Mouse (Mus musculus) adrenal gland, postnatal 25 days (tissue): ENCODE data around the gene Nckipsd. TPM values are rescaled to one million over a fixed set of nuclear protein-coding genes. Genes with fewer than 3 reads are reported as not detected.
A peak's percentile ranks its signal among the peaks of the same experiment; 100 is the strongest.

Experiments
- DNase-seq: peaks from one replicate; pipeline ENCODE4 v3.0.0; 2021; ENCODE audit warnings: mixed read lengths
- total RNA-seq: library from RNA; stranded (reverse); gene quantifications from 2 replicates; pipeline ENCODE4 v1.2.3, GENCODE M21; 2021

Nckipsd gene
- total RNA-seq, 1 experiment from 2014 or later: 10.6 TPM

DNA sequence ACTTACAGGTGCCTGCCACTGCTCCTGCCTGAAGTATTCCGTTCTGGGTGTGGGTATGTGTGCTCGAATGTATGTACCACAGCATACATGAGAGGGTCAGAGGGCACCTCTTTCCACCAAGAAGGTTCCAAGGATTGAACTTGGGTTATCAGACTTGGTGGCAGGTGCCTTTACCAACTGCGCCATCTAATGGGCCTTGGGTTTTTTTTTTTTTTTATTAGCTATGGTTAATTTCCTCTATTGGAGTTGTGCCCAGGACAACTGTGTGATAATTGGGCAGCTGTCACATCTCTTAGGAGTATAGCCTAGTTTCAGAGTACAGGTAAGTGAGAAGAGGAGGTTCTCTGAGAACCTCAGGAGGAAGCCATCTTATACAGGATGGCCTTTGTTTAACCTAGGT is 8.6 kb upstream of the Nckipsd start:
- DNase-seq: no peak

- DNase-seq: no peak
Measured at GRCm38 (mm10) chr9:108805768-108806167, 2.4 kb upstream of the Nckipsd start.

GRCm38 (mm10) chr9:108806379-108806778 is 1.8 kb upstream of the Nckipsd start:
- DNase-seq: no peak

DNA sequence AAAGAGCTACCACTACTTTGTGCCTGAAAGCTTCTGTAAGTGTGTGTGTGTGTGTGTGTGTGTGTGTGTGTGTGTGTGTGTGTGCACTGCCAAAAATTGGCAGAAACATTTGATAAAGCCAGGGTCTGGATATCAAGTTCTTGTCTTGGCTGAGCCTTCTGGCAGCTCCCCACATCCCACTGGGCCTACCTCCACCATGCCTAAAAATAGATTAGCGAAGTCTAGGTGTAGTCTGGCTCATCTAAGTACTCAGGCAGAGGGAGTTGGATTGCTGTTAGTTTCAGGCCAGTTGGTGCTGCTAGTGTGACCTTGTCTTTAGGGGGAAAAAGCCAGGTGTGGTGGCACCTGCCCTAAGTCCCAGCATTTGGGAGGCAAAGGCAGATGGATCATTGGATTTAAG is 1.3 kb upstream of the Nckipsd start:
- DNase-seq: no peak

DNA sequence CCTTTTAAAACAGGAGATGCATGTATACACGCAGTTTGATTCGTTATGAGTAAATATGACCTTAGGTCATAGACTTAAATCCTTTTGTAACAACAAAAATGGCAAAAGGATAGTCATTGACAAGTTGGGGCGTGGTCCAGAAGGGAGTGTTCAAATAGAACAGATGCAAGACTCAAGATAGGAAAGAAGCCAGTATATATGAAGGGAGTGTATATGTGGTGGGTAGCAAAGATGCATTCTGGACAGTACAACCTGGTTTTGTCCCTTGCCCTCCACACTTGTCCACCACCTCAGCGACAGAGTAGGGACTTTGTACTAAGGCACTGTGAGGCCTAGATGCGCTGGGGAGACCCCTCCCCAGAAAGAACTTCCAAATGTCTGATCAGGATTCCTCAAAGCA is 494 bp upstream of the Nckipsd start:
- DNase-seq: no peak

DNA sequence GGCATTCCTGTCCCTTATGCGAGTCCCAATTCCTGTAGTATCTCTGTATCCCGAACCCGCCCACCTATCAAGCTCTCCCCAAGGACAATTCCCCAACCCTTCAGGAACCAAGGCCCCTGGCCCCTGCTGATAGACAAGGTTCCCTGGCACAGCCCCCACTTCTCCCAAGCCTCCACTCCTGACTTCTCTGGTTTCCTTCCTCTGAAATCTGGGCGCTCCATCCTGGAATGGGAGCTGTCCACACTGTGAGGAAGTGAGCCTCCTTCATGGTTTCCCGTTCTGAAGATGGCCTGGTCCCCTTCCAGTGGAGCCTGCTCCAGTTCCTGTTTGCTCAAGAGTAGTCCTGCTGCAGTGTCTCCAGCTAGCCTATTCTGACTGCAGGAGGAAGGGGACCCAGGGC is 1.0 kb downstream of the Nckipsd start:
- DNase-seq: no peak

GRCm38 (mm10) chr9:108809723-108810122 is 1.6 kb downstream of the Nckipsd start:
- no peak for DNase-seq

DNA sequence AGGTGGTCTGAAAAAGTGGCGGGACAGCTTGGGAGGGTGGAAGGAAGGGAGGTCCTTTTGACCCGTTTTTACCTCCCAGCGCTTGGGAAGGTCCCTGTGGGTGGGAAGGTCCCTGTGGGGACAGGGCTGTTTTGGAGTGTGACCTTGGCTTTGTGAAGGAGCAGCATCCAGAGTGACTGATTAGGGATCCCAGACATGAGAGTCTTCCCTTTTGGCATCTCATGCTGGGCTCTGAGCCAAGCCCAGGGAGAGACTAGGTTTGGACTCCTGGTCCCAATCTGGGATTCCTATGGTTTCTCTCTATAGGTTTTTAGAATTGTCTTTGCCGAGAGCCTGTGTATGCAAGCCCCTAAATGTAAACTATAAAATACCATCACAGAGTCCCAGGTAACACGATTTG is 2.3 kb downstream of the Nckipsd start:
- no peak for DNase-seq

DNA sequence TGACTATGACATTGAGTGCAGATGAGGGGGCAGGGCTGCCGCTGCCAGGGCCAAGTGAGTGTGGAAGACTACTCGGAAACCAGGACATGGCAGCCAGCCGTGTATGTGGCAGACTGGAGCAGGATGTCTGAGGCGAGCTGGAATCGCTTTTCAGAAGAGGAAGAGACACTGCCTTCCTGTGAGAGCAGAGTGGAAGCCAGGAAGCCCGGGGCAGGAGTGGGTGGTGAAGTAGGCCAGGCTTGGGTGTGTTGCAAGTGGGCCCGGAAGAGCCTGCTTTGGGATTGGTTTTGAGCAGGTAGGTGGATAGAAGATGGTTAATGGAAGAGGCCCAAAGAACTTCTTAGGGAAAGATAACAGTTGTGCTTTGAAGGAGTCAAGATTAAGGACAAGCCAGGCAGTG is 7.4 kb downstream of the Nckipsd start:
- DNase-seq: no peak

DNA sequence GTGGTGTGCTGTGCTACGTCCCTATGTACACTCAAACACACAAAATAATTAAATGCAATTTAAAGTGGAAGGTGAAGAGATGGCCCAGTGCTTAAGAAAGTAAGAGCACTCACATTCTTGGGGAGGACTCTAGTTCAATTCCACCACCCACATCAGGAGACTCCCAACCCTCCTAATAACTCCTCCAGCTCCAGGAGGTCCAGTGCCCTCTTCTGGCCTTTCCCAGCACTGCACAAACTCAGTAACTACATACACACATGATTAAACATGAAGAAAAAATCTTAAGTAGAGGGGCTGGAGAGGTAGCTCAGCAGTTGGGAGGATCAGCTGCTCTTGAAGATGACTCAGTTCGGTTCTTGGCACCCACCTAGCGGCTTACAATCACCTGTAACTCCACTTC is 11.3 kb downstream of the Nckipsd start:
- DNase-seq: peak; percentile 67

- peak; percentile 0 for DNase-seq
Measured at GRCm38 (mm10) chr9:108820077-108820476, 11.9 kb downstream of the Nckipsd start.

DNA sequence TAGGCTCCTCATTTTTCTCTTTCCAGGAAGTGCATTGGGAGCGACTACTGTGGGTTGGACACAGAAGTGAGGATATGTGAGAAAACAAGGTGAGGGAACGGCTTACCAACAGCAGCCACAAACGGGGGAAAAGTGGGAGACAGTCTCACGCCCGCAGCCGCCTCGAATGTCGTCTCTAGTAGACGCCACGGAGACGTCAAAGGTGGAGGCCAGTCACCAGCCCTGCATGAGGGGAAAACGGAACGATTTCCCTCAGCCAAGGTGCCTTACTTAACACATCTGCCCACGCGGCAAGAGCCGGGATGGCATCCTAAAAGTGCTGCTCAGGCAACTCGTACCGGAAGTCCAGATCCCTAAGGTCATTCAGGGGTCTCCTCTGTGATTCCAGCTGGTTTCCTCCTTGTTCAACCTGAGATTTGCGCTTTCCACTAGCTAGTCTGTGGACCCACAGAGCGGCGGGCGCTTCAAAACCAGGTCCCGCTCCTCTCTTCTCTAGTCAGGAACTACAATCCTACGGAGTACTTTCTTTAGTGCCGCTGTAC is 16.0 kb downstream of the Nckipsd start:
- peak; percentile 0 for DNase-seq

DNA sequence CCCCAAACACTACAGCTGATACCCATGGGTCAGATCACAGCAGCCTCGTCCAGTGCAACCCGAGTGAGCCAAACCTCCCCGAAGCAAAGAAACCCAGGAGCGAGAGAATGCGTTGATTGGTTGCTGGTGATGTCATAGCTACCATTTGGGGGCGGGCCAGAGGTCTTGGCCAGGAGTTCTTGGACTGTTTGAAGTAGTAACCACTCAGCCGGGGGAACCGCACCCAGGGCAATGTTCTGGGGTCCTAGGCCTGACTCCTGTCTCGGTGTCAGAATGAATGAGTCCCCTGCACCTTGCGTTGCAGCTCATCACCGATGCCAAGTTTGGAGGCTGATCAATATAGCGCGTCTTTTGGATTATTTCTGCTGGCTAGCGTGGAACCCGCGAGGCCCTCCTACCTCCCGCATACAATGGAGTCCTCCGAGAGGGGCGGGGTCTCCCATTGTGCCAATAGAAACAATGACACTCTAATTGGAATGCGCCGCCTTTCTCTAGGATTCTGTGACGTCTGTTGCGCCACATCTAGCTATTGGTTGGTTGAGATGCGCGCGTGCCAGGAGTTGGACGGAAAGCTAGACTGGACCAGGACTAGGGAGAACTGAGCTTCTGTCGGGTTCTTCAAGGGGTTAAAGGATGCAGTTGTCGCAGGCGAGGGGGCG is 16.7 kb downstream of the Nckipsd start:
- DNase-seq: peak; percentile 41

GRCm38 (mm10) chr9:108825820-108826699 is 17.9 kb downstream of the Nckipsd start, which contains the start of gene Celsr3:
Celsr3 (plus strand) TSS chr9:108826320.
- peak; percentile 69 for DNase-seq

DNA sequence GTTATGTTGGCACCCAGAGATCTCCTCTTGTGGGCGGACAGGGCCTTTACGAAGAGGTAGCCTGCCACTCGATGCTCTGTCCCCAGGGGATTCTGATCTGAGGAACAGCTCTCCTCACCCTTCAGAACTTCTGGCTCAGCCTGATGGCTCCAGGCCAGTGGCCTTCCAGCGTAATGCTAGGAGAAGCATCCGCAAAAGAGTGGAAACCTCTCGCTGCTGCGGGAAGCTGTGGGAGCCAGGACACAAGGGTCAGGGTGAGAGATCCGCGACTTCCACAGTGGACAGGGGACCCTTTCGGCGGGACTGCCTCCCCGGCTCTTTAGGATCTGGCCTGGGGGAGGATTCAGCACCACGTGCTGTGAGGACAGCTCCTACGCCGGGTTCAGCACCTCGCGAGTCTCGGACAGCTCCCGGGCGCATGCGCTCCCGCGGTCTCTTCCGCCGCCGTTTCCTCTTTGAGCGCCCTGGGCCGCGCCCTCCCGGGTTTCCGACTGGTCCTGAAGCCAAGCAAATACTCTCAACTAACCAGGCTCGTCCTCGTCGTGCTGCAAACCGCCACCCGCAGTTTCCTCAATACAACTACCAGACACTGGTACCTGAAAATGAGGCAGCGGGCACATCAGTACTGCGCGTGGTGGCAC is 18.7 kb downstream of the Nckipsd start:
- peak; percentile 85 for DNase-seq

- DNase-seq: no peak
Measured at GRCm38 (mm10) chr9:108827454-108827853, 19.3 kb downstream of the Nckipsd start.

DNA sequence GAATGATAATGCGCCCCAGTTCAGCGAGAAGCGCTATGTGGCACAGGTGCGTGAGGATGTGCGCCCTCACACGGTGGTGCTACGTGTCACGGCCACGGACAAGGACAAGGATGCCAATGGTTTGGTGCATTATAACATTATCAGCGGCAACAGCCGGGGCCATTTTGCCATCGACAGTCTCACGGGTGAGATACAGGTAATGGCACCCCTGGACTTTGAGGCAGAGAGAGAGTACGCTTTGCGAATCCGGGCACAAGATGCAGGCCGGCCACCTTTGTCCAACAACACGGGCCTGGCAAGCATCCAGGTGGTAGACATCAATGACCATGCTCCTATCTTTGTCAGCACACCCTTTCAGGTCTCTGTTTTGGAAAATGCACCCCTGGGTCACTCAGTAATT is 19.7 kb downstream of the Nckipsd start:
- no peak for DNase-seq

DNA sequence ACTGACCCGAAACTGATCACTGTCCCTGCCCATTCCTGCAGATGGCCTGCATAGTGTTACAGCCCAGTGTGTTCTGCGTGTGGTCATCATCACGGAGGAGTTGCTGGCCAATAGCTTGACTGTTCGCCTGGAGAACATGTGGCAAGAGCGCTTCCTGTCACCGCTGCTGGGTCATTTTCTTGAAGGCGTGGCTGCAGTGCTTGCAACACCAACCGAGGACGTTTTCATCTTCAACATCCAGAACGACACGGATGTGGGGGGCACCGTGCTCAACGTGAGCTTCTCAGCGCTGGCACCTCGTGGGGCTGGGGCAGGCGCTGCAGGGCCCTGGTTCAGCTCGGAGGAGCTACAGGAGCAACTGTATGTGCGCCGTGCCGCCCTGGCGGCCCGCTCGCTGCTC is 23.5 kb downstream of the Nckipsd start:
- DNase-seq: no peak

DNA sequence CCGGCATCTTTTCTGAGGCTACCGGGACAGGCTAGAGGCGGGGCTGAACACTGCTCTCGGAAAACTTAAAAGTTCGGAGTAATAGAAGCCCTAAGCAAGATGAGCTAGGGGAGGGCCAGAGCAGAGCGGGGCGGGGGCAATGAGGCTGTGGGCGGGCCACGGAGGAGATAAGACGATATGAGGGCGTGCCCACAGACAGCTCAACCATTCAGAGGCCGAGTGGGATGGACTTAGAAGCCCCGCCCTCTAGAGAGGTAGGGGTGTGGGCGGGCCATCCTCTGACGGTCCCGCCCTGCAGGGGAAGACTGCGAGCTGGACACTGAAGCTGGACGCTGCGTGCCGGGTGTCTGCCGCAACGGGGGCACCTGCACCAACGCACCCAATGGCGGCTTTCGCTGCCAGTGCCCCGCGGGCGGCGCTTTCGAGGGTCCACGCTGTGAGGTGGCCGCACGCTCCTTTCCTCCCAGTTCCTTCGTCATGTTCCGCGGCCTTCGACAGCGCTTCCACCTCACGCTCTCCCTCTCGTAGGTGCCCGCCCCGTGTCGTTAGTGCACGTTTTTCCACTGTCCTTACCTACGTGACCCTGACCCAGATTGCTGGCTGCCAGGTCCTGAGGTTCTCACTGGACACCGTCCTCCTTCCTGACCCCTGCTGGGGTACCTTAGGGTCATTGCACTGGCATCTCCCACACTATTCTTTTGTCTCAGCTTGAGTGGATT is 24.4 kb downstream of the Nckipsd start:
- peak; percentile 91 for DNase-seq

DNA sequence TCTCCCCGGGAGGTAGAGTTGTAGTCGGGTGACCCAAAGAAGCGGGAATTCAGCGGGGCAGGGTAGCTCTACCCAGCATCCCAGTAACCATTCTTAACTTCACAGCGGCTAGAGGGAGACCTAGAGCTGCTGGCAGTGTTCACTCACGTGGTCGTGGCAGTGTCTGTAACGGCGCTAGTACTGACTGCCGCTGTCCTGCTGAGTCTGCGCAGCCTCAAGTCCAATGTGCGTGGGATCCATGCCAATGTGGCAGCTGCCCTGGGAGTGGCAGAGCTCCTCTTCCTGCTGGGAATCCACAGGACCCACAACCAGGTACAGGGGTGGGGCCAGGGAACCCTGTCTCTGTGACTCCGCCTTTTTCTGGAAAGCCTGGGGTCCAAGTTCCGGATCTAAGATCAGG is 34.8 kb downstream of the Nckipsd start:
- peak; percentile 50 for DNase-seq

DNA sequence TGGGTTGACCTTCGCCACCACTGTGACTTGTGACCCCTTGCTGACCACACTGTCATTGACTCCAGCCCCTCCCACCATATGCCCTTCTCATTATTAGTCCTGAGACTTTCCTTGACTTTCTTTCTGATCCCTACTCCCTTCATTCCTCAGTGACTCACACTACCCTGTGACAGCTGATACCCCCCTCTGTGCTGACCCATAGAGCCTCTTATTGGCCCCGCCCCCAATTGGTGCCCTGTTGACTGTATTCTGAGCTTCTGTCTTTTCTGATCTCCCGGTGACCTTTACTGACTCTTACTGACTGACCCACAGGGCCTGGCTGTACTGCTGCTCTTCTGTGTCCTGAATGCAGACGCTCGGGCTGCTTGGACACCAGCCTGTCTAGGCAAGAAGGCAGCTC is 37.2 kb downstream of the Nckipsd start:
- DNase-seq: no peak

GRCm38 (mm10) chr9:108847374-108847773 is 39.2 kb downstream of the Nckipsd start:
- DNase-seq: no peak
